Mouse (Mus musculus): ENCODE results near the gene Pecam1. TPM values are rescaled to one million over a fixed set of nuclear protein-coding genes. Genes with fewer than 3 reads are reported as not detected.
"Not testable (repeated sequence)": the region's sequence is repeated elsewhere in the genome, so short reads cannot be mapped to it uniquely, and the experiment has no call there.

The Pecam1 gene
- polyA plus RNA-seq, 1 experiment from 2014 or later: 25.5 TPM

- no peak for ATAC-seq (ENCODE audit: low FRiP score, low read depth)
- Histone ChIP-seq H3K4me3 (no peak overlapping the region), H3K27me3 (replicated peaks) (no peaks in the 10 kb centered on the region), H3K4me2 (replicated peaks) (no peak overlapping the region), H3K36me3 (no peaks in the 10 kb centered on the region), H3K27ac (no peak overlapping the region), H3K4me1 (no peaks in the 10 kb centered on the region), H3K9me3 (no peaks in the 10 kb centered on the region), H3K9ac (no peak overlapping the region)
- 31% methylated on average over 13 of the region's 13 CpGs for WGBS
Measured at GRCm38 (mm10) chr11:106648347-106648746, 102.1 kb downstream of the Pecam1 start.

GRCm38 (mm10) chr11:106642966-106643637 lies 107.3 kb downstream of the Pecam1 start:
- H3K4me2 ChIP-seq (replicated peaks): no peak overlapping the region
- no peak overlapping the region for H3K27ac ChIP-seq
- no peaks in the 10 kb centered on the region for H3K36me3 ChIP-seq
- no peak overlapping the region for H3K4me3 ChIP-seq
- no peak overlapping the region for H3K9ac ChIP-seq
- peaks cover 3% of the 10 kb centered on the region; the same call in 1 of the 2 replicates for H3K27me3 ChIP-seq (replicated peaks)
- ATAC-seq (ENCODE audit: low FRiP score, low read depth): no peak
- H3K9me3 ChIP-seq: no peaks in the 10 kb centered on the region
- H3K4me1 ChIP-seq: peaks cover 7% of the 10 kb centered on the region
- 81% methylated on average over 8 of the region's 8 CpGs for WGBS

- no peak overlapping the region for H3K9ac ChIP-seq
- no peaks in the 10 kb centered on the region for H3K9me3 ChIP-seq
- H3K27ac ChIP-seq: no peak overlapping the region
- H3K36me3 ChIP-seq: no peaks in the 10 kb centered on the region
- WGBS: 84% methylated on average over 1 of the region's 1 CpGs
- peaks cover 7% of the 10 kb centered on the region for H3K4me1 ChIP-seq
- no peak overlapping the region for H3K4me3 ChIP-seq
- no peak for ATAC-seq (ENCODE audit: low FRiP score, low read depth)
- no peak overlapping the region for H3K4me2 ChIP-seq (replicated peaks)
- peaks cover 3% of the 10 kb centered on the region; the same call in 1 of the 2 replicates for H3K27me3 ChIP-seq (replicated peaks)
Measured at GRCm38 (mm10) chr11:106641580-106641979, 108.8 kb downstream of the Pecam1 start.

DNA sequence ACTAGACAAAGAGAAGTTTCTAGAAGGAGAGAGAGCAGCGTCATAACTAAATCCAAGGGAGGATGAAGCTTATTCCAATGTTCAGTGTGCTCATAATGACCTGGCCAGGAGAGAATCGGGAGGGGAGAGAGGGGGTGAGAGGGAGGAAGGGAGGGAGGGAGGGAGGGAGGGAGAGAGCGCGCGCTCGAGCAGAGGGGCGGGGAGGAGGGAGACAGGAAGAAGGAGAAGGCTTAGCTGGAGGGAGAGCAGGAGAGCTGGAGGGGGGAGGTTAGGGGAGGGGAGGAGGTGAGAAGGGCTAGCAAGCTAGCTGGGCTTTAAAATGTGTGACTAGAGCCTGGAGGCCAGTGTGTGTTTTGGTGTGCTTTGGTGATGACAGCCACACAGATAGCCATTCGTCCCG lies 110.4 kb downstream of the Pecam1 start:
- no peak for ATAC-seq (ENCODE audit: low FRiP score, low read depth)
- 26% methylated on average over 9 of the region's 9 CpGs for WGBS
- peaks cover 3% of the 10 kb centered on the region; the same call in 1 of the 2 replicates for H3K27me3 ChIP-seq (replicated peaks)
- H3K4me1 ChIP-seq: peaks cover 7% of the 10 kb centered on the region
- H3K4me2 ChIP-seq (replicated peaks): no peak overlapping the region
- no peak overlapping the region for H3K9ac ChIP-seq
- H3K27ac ChIP-seq: no peak overlapping the region
- no peaks in the 10 kb centered on the region for H3K36me3 ChIP-seq
- no peaks in the 10 kb centered on the region for H3K9me3 ChIP-seq
- no peak overlapping the region for H3K4me3 ChIP-seq

- H3K9me3 ChIP-seq: no peaks in the 10 kb centered on the region
- H3K4me2 ChIP-seq (replicated peaks): no peak overlapping the region
- peaks cover 7% of the 10 kb centered on the region for H3K4me1 ChIP-seq
- no peaks in the 10 kb centered on the region for H3K36me3 ChIP-seq
- no peak overlapping the region for H3K9ac ChIP-seq
- no peak overlapping the region for H3K4me3 ChIP-seq
- H3K27ac ChIP-seq: no peak overlapping the region
- ATAC-seq (ENCODE audit: low FRiP score, low read depth): no peak
- peaks cover 3% of the 10 kb centered on the region; the same call in 1 of the 2 replicates for H3K27me3 ChIP-seq (replicated peaks)
- 21% methylated on average over 5 of the region's 5 CpGs for WGBS
Measured at GRCm38 (mm10) chr11:106639356-106639692, 111.1 kb downstream of the Pecam1 start.

DNA sequence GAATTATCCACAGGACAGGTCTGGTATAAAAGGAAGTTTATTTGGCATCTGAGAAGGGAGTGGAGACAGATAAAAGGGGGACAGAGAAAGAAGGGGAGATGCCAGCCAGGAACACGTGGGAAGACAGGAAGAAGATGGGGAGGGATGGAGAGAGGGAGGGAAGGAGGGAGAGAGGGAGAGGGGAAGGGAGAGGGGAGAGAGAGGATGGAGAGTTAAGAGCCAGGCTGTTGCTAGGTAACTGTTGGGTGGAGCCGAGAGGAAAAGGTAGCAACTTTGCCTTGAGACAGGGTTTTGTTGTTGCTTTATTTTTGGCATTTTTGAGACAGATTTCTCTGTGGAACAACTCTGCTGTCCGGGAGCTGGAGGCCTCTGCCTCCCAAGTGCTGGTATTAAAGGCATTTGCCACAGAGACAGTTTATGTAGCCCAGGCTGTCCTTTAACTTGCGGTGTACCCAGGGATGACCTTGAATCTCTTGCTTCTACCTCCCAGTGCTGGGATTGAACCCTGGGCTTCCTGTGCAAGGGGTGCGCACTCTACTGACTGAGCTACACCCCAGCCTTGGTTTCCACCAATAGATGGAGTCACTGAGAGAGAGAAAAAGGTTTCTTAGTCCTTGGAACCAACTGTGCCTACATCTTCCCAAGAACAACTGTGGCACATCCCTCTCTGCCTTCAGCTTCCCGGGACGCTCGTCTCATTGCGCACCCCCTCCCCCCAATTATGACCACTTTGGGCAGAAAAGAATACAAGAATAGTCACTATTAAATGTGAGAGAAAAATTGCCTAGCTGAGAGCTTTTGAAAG lies 111.7 kb downstream of the Pecam1 start:
- ATAC-seq (ENCODE audit: low FRiP score, low read depth): no peak
- WGBS: 37% methylated on average over 9 of the region's 9 CpGs
- Histone ChIP-seq H3K4me3 (no peak overlapping the region), H3K36me3 (no peaks in the 10 kb centered on the region), H3K4me2 (replicated peaks) (no peak overlapping the region), H3K9me3 (no peaks in the 10 kb centered on the region), H3K27ac (no peak overlapping the region), H3K4me1 (peaks cover 7% of the 10 kb centered on the region), H3K9ac (no peak overlapping the region), H3K27me3 (replicated peaks) (peaks cover 3% of the 10 kb centered on the region; the same call in 1 of the 2 replicates)

DNA sequence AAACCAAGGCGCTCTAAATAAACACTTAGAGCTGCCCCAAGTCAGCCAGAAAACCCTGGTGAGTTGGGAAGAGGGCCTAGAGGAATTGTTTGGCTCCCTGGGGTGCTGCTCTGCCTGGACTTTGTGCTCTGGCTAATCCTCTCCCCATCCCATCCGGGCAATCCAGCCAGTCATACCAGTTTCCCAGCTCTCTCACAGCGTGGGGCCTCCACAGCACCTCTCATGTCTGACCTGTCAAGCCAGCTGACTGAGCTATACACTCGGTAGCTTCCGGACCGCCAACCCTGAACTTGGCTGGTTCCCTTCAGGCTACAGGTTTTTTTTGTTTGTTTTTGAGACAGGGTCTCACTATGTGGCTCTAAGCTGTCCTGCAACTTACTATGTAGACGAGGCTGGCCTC lies 112.7 kb downstream of the Pecam1 start:
- Histone ChIP-seq H3K4me3 (no peak overlapping the region), H3K36me3 (no peaks in the 10 kb centered on the region), H3K4me1 (peaks cover 7% of the 10 kb centered on the region), H3K9ac (no peak overlapping the region), H3K27me3 (replicated peaks) (peaks cover 3% of the 10 kb centered on the region; the same call in 1 of the 2 replicates), H3K9me3 (peaks cover 4% of the 10 kb centered on the region; the same call in 1 of the 2 replicates), H3K27ac (no peak overlapping the region), H3K4me2 (replicated peaks) (no peak overlapping the region)
- no peak for ATAC-seq (ENCODE audit: low FRiP score, low read depth)
- WGBS: 15% methylated on average over 7 of the region's 7 CpGs

DNA sequence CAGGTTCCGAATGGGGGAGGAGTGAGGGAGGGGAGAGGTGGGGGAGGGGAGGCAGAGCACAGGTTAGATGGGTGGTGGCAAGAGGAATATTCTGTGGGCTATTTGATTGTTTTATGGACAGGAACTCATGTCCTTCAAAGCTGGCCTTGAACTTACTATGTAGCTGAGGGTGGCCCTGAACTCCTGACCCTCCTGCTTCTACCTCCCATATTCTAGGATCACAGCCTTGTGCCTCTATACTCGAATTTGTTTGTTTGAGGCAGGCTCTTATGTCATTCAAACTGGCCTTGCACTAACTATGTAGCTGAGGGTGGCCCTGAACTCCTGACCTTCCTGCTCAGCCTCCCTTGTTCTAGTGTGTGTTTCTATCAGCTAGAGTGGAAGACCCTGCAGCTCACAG lies 114.5 kb downstream of the Pecam1 start:
- H3K36me3 ChIP-seq: no peaks in the 10 kb centered on the region
- no peak overlapping the region for H3K27ac ChIP-seq
- WGBS: 44% methylated on average over 2 of the region's 2 CpGs
- ATAC-seq (ENCODE audit: low FRiP score, low read depth): no peak
- H3K4me2 ChIP-seq (replicated peaks): no peak overlapping the region
- H3K4me3 ChIP-seq: no peak overlapping the region
- H3K9me3 ChIP-seq: peaks cover 10% of the 10 kb centered on the region; the same call in 1 of the 2 replicates
- peaks cover 7% of the 10 kb centered on the region for H3K4me1 ChIP-seq
- H3K9ac ChIP-seq: no peak overlapping the region
- peaks cover 3% of the 10 kb centered on the region; the same call in 1 of the 2 replicates for H3K27me3 ChIP-seq (replicated peaks)

DNA sequence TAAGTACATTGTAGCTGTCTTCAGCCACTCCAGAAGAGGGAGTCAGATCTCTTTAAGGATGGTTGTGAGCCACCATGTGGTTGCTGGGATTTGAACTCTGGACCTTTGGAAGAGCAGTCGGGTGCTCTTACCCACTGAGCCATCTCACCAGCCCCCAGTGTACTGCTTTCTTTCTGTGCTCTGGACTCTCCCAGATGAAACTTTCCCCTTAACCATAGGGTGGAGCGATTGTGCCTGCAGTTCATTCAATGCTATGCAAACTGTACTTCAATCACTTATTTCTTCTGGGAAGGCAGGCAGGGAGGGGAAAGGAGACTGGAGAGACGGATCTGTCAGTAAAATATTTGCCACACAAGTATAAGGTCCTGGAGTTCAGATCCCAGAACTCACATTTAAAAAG lies 116.3 kb downstream of the Pecam1 start:
- H3K27me3 ChIP-seq (replicated peaks); H3K36me3 ChIP-seq; H3K4me1 ChIP-seq; ATAC-seq (ENCODE audit: low FRiP score, low read depth); H3K4me2 ChIP-seq (replicated peaks); H3K27ac ChIP-seq; H3K9ac ChIP-seq; H3K4me3 ChIP-seq: not testable (repeated sequence)
- H3K9me3 ChIP-seq: peaks cover 10% of the 10 kb centered on the region; the same call in 1 of the 2 replicates
- WGBS: 92% methylated on average over 3 of the region's 3 CpGs

- H3K27me3 ChIP-seq (replicated peaks): no peaks in the 10 kb centered on the region
- H3K9me3 ChIP-seq: peaks cover 10% of the 10 kb centered on the region; the same call in 1 of the 2 replicates
- H3K4me3 ChIP-seq: no peak overlapping the region
- H3K4me1 ChIP-seq: no peaks in the 10 kb centered on the region; the same call in 1 of the 2 replicates
- no peak overlapping the region for H3K27ac ChIP-seq
- ATAC-seq (ENCODE audit: low FRiP score, low read depth): no peak
- no peak overlapping the region for H3K9ac ChIP-seq
- H3K36me3 ChIP-seq: no peaks in the 10 kb centered on the region
- 64% methylated on average over 2 of the region's 2 CpGs for WGBS
- H3K4me2 ChIP-seq (replicated peaks): no peak overlapping the region
Measured at GRCm38 (mm10) chr11:106633456-106633855, 117.0 kb downstream of the Pecam1 start.

- Histone ChIP-seq H3K4me3 (no peak overlapping the region), H3K27ac (no peak overlapping the region), H3K27me3 (replicated peaks) (no peaks in the 10 kb centered on the region), H3K9me3 (peaks cover 6% of the 10 kb centered on the region; the same call in 1 of the 2 replicates), H3K4me1 (no peaks in the 10 kb centered on the region), H3K9ac (no peak overlapping the region), H3K36me3 (no peaks in the 10 kb centered on the region), H3K4me2 (replicated peaks) (no peak overlapping the region)
- 21% methylated on average over 6 of the region's 6 CpGs for WGBS
- ATAC-seq (ENCODE audit: low FRiP score, low read depth): no peak
Measured at GRCm38 (mm10) chr11:106627692-106628091, 122.7 kb downstream of the Pecam1 start.

DNA sequence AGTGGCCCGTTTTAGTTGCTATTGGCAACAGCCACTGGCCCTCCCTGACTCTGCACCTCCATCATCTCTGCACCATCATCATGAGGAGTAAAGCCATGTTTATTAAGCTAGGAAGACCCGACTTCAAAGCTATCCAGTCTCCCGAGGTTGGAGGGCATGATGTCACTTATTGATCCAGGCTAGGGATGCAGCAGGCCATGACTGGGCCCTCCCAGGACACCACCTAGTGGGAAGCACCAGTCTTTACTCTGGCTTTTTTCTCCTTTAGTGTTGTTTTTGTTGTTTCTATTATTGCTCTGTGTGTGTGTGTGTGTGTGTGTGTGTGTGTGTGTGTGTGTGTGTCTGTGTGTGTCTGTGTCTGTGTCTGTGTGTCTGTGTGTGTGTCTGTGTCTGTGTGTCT lies 124.9 kb downstream of the Pecam1 start:
- no peak overlapping the region for H3K9ac ChIP-seq
- 52% methylated on average over 3 of the region's 3 CpGs for WGBS

More for the DNA sequence above, 124.9 kb downstream of the Pecam1 start:
- Histone ChIP-seq H3K4me2 (replicated peaks) (no peak overlapping the region), H3K36me3 (no peaks in the 10 kb centered on the region), H3K27ac (no peak overlapping the region), H3K4me3 (no peak overlapping the region), H3K4me1 (no peaks in the 10 kb centered on the region), H3K9me3 (no peaks in the 10 kb centered on the region), H3K27me3 (replicated peaks) (no peaks in the 10 kb centered on the region)
- ATAC-seq (ENCODE audit: low FRiP score, low read depth): no peak

Measured in neural tube, embryonic 12.5 days (tissue).